Mouse (Mus musculus) layer of hippocampus, adult 18-20 months (tissue): ENCODE results near the gene Dpm3. TPM values are rescaled to one million over a fixed set of nuclear protein-coding genes. Genes with fewer than 3 reads are reported as not detected.

Experiments used
- microRNA-seq, 2 experiments: library from miRNA; unstranded; fragments of <30 nt; microRNA quantifications; one replicate each; pipeline ENCODE4 v1.2.0; 2021
- total RNA-seq, 2 experiments: library from RNA; stranded (reverse); gene quantifications; 2 replicates each; pipeline ENCODE4 v1.2.3; 2021

Dpm3 gene
- total RNA-seq, 2 experiments from 2014 or later = 64.2 to 66.9 TPM

Small RNA genes within 50 kb of the gene (microRNA-seq; reads per million reads assigned to microRNA genes)
- 6,114 to 6,663 reads per million in 2 experiments for gene Mir92b

Other genes starting within 250 kb of the Dpm3 start
- 100 to 1,000 TPM; 128 to 134 TPM for gene Rusc1, start 166.0 kb upstream of the Dpm3 start, total RNA-seq
- gene Gm43738, start 158.3 kb upstream of the Dpm3 start, total RNA-seq = not detected
- gene Fdps, start 157.4 kb upstream of the Dpm3 start, total RNA-seq = 10 to 100 TPM; 83.7 to 91.9 TPM
- gene Pklr, start 123.2 kb upstream of the Dpm3 start, total RNA-seq = under 1 TPM in 1 of 2 experiments, not detected in 1; 0.15 TPM
- 10 to 100 TPM in 1 of 2 experiments, 1 to 10 TPM in 1; 9.6 to 13.1 TPM for gene Hcn3, start 99.2 kb upstream of the Dpm3 start, total RNA-seq
- gene Clk2, start 94.6 kb upstream of the Dpm3 start, total RNA-seq = 10 to 100 TPM; 42.3 to 43.5 TPM
- gene Scamp3, start 81.9 kb upstream of the Dpm3 start, total RNA-seq = 10 to 100 TPM; 68.5 to 69.8 TPM
- 10 to 100 TPM; 49.0 to 59.9 TPM for gene Fam189b, start 76.2 kb upstream of the Dpm3 start, total RNA-seq
- gene Gba, start 56.4 kb upstream of the Dpm3 start, total RNA-seq = 10 to 100 TPM; 57.3 to 59.9 TPM
- 10 to 100 TPM; 30.5 to 30.7 TPM for gene Thbs3, start 44.2 kb upstream of the Dpm3 start, total RNA-seq
- 10 to 100 TPM; 84.9 to 91.6 TPM for gene Mtx1, start 32.3 kb upstream of the Dpm3 start, total RNA-seq
- under 1 TPM; 0.71 to 0.84 TPM for gene Muc1, start 30.3 kb upstream of the Dpm3 start, total RNA-seq
- 10 to 100 TPM; 78.0 to 81.3 TPM for gene Krtcap2, start 13.4 kb upstream of the Dpm3 start, total RNA-seq
- 10 to 100 TPM; 83.1 to 86.0 TPM for gene Trim46, start 13.0 kb upstream of the Dpm3 start, total RNA-seq
- gene Slc50a1, start 11.2 kb downstream of the Dpm3 start, total RNA-seq = 10 to 100 TPM; 43.7 to 52.2 TPM
- gene Efna1, start 21.8 kb downstream of the Dpm3 start, total RNA-seq = 10 to 100 TPM in 1 of 2 experiments, 1 to 10 TPM in 1; 8.4 to 11.4 TPM
- 10 to 100 TPM; 78.2 to 80.1 TPM for gene Efna3, start 63.6 kb downstream of the Dpm3 start, total RNA-seq
- gene Efna4, start 78.7 kb downstream of the Dpm3 start, total RNA-seq = under 1 TPM; 0.53 to 0.77 TPM
- 100 to 1,000 TPM; 120 to 126 TPM for gene Adam15, start 90.6 kb downstream of the Dpm3 start, total RNA-seq
- under 1 TPM; 0.22 to 0.41 TPM for gene Dcst2, start 102.6 kb downstream of the Dpm3 start, total RNA-seq
- not detected for gene Dcst1, start 105.9 kb downstream of the Dpm3 start, total RNA-seq
- 10 to 100 TPM; 12.1 to 16.8 TPM for gene Zbtb7b, start 135.4 kb downstream of the Dpm3 start, total RNA-seq
- 1 to 10 TPM; 2.5 to 4.4 TPM for gene Lenep, start 143.4 kb downstream of the Dpm3 start, total RNA-seq
- gene Flad1, start 152.5 kb downstream of the Dpm3 start, total RNA-seq = 10 to 100 TPM; 39.8 to 39.9 TPM
- gene Cks1b, start 159.0 kb downstream of the Dpm3 start, total RNA-seq = 1 to 10 TPM; 2.3 to 2.4 TPM
- gene Shc1, start 159.1 kb downstream of the Dpm3 start, total RNA-seq = 10 to 100 TPM; 11.5 to 12.8 TPM
- 10 to 100 TPM; 60.4 to 64.9 TPM for gene Pygo2, start 170.9 kb downstream of the Dpm3 start, total RNA-seq
- 10 to 100 TPM; 37.7 to 41.2 TPM for gene Pbxip1, start 177.3 kb downstream of the Dpm3 start, total RNA-seq
- gene Pmvk, start 195.2 kb downstream of the Dpm3 start, total RNA-seq = 10 to 100 TPM; 29.4 to 34.3 TPM